Mouse (Mus musculus): ENCODE measurements at regions not wholly inside any gene's neighbourhood (a gene's known extent, or its start where the extent isn't known, plus 50 kb on each side); places are given as distances from the start of the nearest gene placed in this dataset.
A peak's percentile ranks its signal among the peaks of the same experiment; 100 is the strongest.

DNA sequence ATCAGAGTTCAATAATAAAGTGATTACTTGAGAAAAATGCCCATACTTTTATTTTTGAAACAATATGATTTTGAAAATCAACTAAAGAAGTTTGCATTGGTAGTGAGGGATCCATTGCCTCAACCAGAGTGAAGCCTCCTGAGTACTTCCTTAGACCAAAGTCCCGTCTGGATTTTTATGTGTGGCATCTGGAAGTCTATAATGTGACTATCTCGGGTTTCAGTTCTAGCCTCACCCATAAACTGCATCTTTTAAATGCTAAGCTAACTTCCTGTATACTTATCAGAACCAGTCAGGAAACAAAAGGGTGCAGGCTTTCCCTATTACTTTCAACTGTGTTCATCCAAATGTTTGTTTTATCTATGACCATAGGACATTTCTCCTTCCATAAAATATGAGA is 178.8 kb downstream of the Spry2 start:
- no peak for DNase-seq (ENCODE audit: low read depth, low spot score)

DNA sequence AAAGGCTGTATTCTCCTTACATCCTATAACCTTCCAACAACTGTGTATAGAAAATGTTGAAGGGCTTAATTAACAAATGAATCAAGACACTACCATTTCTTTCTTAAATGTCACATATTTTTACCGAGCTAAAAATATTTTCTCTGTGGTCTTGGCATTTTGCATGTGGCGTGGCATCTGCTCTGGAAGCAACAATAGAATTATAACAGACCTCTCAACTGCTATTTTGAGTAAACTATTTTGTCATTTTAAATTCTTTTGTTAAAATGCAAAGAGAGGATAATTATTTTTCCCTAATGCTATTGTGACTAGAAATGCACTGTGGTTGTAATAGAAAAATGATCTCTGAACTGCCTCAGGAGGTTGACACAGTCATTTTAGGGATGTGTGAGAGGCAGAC is 187.9 kb downstream of the Spry2 start:
- DNase-seq (ENCODE audit: low read depth, low spot score) = no peak

GRCm38 (mm10) chr14:105706756-105707155 is 189.9 kb downstream of the Spry2 start:
- DNase-seq (ENCODE audit: low read depth, low spot score) = no peak

DNA sequence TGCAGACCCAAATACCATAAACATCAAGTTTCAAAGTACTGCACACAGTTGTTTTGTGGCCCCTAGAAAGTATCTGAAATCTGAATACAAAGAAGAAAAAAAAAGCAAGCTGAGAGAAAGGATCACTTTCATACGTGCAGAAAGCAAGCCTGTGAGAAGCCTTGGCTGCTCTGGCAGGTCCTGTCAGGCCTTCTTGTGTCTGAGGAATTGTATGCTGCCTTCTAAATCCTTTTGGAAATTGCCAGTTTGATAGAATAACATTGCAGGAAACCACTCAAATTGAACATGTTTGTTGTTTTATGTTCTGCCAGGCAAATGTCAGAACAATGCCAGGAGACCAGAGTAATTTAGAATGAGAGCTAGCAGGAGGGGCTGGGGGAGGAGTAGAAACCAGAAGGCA is 198.0 kb downstream of the Spry2 start:
- no peak for DNase-seq (ENCODE audit: low read depth, low spot score)

DNA sequence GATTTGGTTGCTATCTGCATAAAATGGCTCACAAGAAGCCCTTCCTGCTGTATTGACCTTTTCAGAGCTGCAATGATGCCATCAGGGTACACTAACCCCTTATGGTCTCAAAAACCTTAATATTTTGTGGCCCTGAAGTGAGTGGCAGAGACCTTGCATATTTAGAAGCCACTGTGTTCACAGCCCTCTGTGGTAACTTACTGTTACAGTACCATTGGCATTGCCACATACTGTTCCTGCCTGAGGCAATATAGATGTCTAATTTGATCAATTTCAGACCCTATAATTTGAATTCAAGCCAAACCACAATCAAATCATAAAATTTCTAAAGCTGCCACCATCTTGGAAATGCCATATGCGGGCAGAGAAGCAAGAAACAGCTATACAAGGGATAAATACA is 198.5 kb downstream of the Spry2 start:
- no peak for DNase-seq (ENCODE audit: low read depth, low spot score)

DNA sequence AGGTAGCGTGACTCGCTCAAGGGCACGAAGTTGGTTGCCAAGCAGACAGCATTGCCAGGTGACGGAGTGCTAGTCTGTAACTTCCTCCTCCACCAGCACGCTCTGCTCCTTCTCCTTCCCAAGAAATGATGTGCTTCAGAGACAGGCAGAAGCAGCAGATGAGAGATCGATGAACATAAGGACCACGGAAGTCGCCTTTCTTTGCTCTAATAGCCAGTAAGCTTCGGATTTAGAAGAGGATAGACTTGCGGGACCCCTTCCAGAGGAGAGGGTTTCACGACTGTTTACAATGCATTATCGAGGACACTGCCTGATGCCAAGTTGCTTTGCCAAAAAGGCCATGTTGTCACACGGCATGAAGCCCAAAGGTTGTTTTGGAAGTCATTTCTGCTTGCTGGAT is 199.2 kb downstream of the Spry2 start:
- no peak for DNase-seq (ENCODE audit: low read depth, low spot score)

GRCm38 (mm10) chr14:105694969-105695368 is 201.7 kb downstream of the Spry2 start:
- DNase-seq (ENCODE audit: low read depth, low spot score) = no peak

DNA sequence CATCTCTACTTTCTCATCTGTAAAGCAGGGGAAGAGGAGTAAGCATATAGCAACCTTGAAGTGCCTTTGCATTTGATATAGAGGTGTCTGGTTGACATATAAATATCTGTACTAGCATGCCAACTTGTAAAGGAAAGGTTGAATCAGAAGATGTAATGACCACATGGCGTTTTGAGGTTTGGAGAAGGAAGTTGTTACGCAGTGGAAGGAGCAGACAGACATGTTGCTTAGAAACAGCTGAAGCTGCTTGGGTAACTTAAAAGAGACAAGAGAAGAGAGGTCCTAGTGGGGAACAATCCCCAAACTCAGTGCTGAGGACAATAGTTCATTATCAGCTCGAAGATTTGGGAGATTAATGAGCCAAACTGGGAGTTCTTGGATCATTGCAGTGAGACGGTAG is 202.9 kb downstream of the Spry2 start:
- no peak for DNase-seq (ENCODE audit: low read depth, low spot score)

DNA sequence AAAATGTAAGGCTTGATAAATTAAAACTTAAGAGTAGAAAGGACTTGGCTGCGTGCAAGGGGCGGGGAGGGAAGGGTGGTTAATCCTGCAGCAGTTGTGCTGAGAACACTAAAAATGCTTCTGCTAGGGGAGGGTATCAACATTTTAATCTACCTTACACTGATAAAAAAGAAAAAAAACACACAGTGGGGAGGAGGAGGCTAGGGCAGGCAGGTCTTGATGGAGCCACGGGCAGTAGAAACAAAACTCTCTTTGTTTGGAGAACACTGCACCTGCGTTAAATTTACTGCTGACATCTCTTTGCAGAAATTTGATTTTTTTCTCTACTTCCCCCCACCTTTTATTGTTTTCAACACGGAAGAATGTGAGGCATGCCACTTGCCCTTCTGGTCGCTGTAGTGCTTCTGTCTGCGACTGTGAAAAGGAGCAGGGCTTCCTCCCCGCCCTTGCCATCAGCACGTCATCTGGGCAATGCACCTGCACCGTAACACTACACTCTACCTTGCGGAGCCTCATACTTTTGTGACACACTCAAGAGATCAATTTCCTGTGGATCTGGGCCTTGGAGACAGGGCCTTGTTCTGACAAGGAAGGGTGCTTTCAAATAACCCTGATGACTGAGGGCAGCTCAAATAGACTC is 211.7 kb downstream of the Spry2 start:
- DNase-seq (ENCODE audit: low read depth, low spot score) = no peak

DNA sequence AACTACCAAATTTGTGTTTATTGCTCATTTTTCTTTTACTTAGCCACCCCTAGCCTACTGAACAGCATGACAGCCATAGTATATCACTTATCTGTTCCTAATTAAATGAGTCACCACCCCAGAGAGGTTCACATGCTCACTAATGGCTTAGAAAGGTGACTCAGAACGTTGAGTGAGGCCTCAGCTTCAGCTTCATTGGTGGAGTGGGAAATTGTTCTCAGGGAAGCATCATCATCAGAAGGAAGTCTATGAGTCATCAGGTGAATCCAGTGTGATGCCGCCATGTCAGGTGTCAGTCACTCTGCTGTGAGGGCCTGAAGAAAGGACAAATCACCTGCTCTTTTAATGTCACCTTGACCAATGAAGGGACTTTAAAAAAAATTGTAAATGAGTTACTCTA is 212.3 kb downstream of the Spry2 start:
- DNase-seq (ENCODE audit: low read depth, low spot score) = no peak

GRCm38 (mm10) chr14:105676646-105676930 is 220.0 kb downstream of the Spry2 start:
- DNase-seq (ENCODE audit: low read depth, low spot score) = no peak

- DNase-seq (ENCODE audit: low read depth, low spot score) = peak; percentile 51
Observed at GRCm38 (mm10) chr14:105675801-105676645, 220.6 kb downstream of the Spry2 start.

DNA sequence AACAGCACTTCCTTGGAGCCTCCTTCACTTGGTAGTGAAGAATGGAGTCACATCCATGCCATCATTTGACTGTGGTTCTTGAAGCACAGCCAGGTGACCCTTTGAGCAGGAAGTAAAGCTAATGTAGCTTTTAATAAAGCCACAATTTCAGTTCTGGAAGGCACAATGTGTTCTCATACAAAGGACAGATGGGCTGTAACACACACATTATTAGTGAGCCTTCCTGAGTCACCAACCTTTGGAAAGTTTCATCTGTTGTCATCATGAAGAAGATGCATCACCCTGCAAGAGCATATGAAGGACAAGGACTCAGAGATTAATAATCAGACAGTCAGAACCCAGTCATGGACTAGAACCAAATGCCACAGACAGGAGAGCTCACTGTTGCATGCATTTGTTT is 221.6 kb downstream of the Spry2 start:
- no peak for DNase-seq (ENCODE audit: low read depth, low spot score)

GRCm38 (mm10) chr14:105668969-105669368 is 227.7 kb downstream of the Spry2 start:
- DNase-seq (ENCODE audit: low read depth, low spot score) = no peak

- no peak for DNase-seq (ENCODE audit: low read depth, low spot score)
Observed at GRCm38 (mm10) chr14:105664671-105665198, 231.9 kb downstream of the Spry2 start.

- no peak for DNase-seq (ENCODE audit: low read depth, low spot score)
Observed at GRCm38 (mm10) chr14:105663472-105663871, 233.1 kb downstream of the Spry2 start.

- no peak for DNase-seq (ENCODE audit: low read depth, low spot score)
Observed at GRCm38 (mm10) chr14:105662839-105663238, 233.8 kb downstream of the Spry2 start.

GRCm38 (mm10) chr14:105658316-105658715 is 238.3 kb downstream of the Spry2 start:
- no peak for DNase-seq (ENCODE audit: low read depth, low spot score)

DNA sequence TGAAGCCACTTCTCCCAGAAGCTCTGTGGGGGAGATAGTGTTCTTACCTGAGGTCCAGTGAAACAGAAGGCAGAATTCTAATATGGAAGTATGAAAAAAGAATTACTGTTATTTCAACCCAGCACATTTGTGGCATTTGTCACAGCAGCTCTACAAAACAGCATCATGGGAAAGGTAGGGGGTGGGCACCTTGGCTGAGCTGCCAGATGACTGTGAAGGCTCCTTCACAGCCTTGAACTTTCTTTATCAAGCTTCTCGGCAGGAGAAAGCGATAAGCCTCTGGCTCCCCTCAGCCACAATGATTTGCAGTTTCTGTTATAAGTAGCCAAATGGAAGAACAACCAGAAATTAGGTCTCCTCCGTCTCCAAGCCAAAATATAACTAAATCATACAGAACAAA is 249.5 kb downstream of the Spry2 start:
- no peak for DNase-seq (ENCODE audit: low read depth, low spot score)

- DNase-seq (ENCODE audit: low read depth, low spot score) = no peak
Observed at GRCm38 (mm10) chr14:105644428-105644827, 252.2 kb downstream of the Spry2 start.

- no peak for DNase-seq (ENCODE audit: low read depth, low spot score)
Observed at GRCm38 (mm10) chr14:105643285-105643957, 253.2 kb downstream of the Spry2 start.

DNA sequence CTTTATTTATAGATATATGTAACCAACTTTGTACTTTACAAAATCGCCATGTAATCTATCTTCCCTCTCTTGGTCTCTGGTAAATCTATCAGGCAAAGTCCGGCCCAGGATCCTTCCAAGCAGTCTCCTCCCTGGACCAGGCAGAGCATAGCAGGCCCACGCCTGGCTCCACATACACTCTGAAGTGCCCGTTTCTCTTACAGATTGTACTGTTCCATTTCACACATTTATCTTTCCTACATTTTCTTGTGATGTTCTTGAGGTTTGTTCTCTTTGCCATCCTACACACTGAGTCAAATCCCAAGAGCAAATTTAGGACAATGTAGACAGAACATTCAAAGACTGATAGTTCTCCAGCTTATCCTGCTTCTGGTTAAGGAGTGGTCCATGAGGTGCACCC is 264.3 kb downstream of the Spry2 start:
- DNase-seq (ENCODE audit: low read depth, low spot score) = no peak

GRCm38 (mm10) chr14:105631681-105632031 is 265.0 kb downstream of the Spry2 start:
- DNase-seq (ENCODE audit: low read depth, low spot score) = no peak
